Mouse (Mus musculus) midbrain, embryonic 14.5 days (tissue): ENCODE results near the gene Gucy1b2. TPM values are rescaled to one million over a fixed set of nuclear protein-coding genes. Genes with fewer than 3 reads are reported as not detected.

Source experiments
- ATAC-seq: fragments of 200-750 bp; cut with Nextera tagmentation; 2 replicates; pipeline ENCODE4 v1.8.0; 2017; ENCODE audit warnings: moderate number of reproducible peaks, moderate library complexity; ENCODE audit not compliant: low FRiP score, low TSS enrichment
- DNase-seq: peaks from one replicate; pipeline ENCODE4 v3.0.0-alpha.2; 2015
- H3K27ac ChIP-seq: fragments of 300-500 bp; sonication (generic); replicated peaks from 2 replicates; pipeline ENCODE4 v1.5.1; 2014; ENCODE audit warnings: mild to moderate bottlenecking, low read depth, low read length, moderate library complexity
- H3K27me3 ChIP-seq: fragments of 300-500 bp; sonication (generic); 2 replicates; pipeline ENCODE4 v1.6.1; 2014; ENCODE audit warnings: low read length, control low read depth, mixed read lengths; ENCODE audit not compliant: control insufficient read depth, insufficient read depth
- H3K36me3 ChIP-seq: fragments of 300-500 bp; sonication (generic); 2 replicates; pipeline ENCODE4 v1.6.1; 2014; ENCODE audit warnings: low read length, control low read depth; ENCODE audit not compliant: control insufficient read depth, insufficient read depth
- H3K4me1 ChIP-seq: fragments of 300-500 bp; sonication (generic); 2 replicates; pipeline ENCODE4 v1.6.1; 2014; ENCODE audit warnings: mild to moderate bottlenecking, antibody characterized with exemption, low read length, control low read depth; ENCODE audit not compliant: control insufficient read depth, insufficient read depth
- H3K4me2 ChIP-seq: fragments of 300-500 bp; sonication (generic); 2 replicates; pipeline ENCODE4 v1.6.1; 2014; ENCODE audit warnings: mild to moderate bottlenecking, low read length, moderate library complexity
- H3K4me3 ChIP-seq: fragments of 300-500 bp; sonication (generic); replicated peaks from 2 replicates; pipeline ENCODE4 v1.5.1; 2014; ENCODE audit warnings: low read depth, low read length
- H3K9ac ChIP-seq: fragments of 300-500 bp; sonication (generic); replicated peaks from 2 replicates; pipeline ENCODE4 v1.6.1; 2014; ENCODE audit warnings: mild to moderate bottlenecking, low read length, moderate library complexity
- H3K9me3 ChIP-seq: fragments of 300-500 bp; sonication (generic); 2 replicates; pipeline ENCODE4 v1.6.1; 2016; ENCODE audit warnings: low read length, control low read depth, mixed read lengths; ENCODE audit not compliant: control insufficient read depth
- WGBS: fragments of 180-500 bp; shearing (Covaris S2); extraction: QIAGEN DNeasy Blood & Tissue Kit; methylation state at CpG from one replicate; pipeline ENCODE4 v1.1.7; 2014; 5-methylcytosine and 5-hydroxymethylcytosine counted together
- polyA plus RNA-seq: library from polyadenylated mRNA; unstranded; fragments of >200 nt; fragmentation: Nextera tagmentation; extraction: Ambion mirVana; gene quantifications from 2 replicates; pipeline ENCODE4 v1.2.1, GENCODE M21; 2014

Gene Gucy1b2
- polyA plus RNA-seq, 1 experiment from 2014 or later: 1.0 TPM

DNA sequence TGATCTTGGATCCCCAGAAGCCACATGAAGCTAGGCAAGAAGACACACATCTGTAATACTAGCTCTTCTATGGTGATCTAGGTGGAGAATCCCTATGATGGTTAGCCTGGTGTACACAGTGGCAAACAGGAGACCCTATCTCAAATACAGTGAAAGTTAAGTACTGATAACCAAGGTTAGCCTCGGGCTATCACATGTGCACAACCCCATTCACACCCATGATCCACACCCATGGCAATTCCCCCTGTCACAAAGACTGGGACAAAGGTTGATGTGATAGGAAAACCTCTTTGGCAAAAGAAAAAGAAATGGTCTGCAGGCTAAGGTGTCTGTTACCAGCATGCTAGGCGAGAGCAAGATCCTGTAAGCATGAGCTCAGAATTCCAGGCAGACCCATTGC, 16.0 kb upstream of the Gucy1b2 start:
- 80% methylated on average over 2 of the region's 2 CpGs for WGBS
- no peak for ATAC-seq

DNA sequence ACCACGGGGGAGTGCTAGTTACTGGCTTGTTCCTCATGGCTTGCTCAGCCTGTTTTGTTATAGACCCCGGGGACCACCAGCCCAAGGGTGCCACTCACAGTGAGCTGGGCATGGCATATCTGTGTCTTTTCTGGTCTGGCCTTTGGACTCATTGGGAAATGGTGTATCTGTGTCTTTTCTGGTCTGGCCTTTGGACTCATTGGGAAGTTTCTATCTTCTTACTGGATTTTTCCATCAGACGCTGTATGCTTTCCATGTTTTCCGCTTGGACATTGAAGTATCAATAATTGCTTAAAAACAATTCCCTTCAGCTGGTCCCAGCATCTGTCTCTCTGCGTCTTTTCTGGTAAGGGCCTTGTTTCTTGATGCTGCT, 12.7 kb upstream of the Gucy1b2 start:
- H3K9me3 ChIP-seq: no peaks in the 10 kb centered on the region
- ATAC-seq: no peak
- no peak for DNase-seq
- H3K27me3 ChIP-seq: no peaks in the 10 kb centered on the region
- H3K4me3 ChIP-seq: no peak overlapping the region
- H3K9ac ChIP-seq: no peak overlapping the region
- H3K4me2 ChIP-seq: no peak overlapping the region
- H3K27ac ChIP-seq: no peak overlapping the region
- WGBS: 92% methylated on average over 5 of the region's 5 CpGs
- H3K4me1 ChIP-seq: 0 out of 2 replicates have a peak, but pooled peaks cover 3% of the 10 kb centered on the region
- no peaks in the 10 kb centered on the region for H3K36me3 ChIP-seq

More for the DNA sequence above, 16.0 kb upstream of the Gucy1b2 start:
- H3K27me3 ChIP-seq: no peaks in the 10 kb centered on the region
- H3K4me3 ChIP-seq: no peak overlapping the region
- H3K27ac ChIP-seq: no peak overlapping the region
- H3K9me3 ChIP-seq: no peaks in the 10 kb centered on the region
- no peak overlapping the region for H3K4me2 ChIP-seq
- H3K9ac ChIP-seq: no peak overlapping the region
- H3K4me1 ChIP-seq: no peaks in the 10 kb centered on the region
- DNase-seq: no peak
- H3K36me3 ChIP-seq: no peaks in the 10 kb centered on the region

DNA sequence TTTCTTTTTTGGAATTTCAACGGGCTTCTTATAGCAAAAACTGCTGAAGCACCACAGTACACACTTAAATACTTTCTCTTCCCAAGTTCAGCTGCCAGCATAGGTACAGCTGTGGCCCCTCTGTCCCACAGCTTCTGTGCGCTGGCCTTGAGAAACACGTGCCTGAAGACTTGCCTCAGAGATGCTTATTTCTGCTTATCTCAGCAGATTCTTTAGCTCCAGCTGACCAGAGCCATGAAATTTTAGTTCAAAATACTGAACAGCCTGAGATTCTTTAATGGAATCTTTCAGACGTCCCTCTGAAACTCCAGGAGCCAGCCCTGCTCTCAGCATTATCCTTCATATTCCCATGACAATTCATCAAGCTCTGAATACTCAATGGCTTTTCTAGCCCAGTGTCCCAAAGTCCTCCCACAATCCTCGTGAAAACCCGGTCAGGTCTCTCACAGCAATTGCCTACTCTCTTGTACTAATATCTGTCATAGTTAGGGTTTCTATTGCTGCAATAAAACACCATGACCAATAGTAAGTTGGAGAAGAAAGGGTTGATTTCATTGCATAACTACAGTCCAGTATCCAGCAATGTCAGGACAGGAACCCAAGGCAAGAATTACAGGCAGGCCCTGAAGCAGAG, 12.1 kb upstream of the Gucy1b2 start:
- H3K4me2 ChIP-seq: no peak overlapping the region
- no peaks in the 10 kb centered on the region for H3K9me3 ChIP-seq
- no peak overlapping the region for H3K27ac ChIP-seq
- no peak for ATAC-seq
- H3K4me1 ChIP-seq: 0 out of 2 replicates have a peak, but pooled peaks cover 3% of the 10 kb centered on the region
- no peak overlapping the region for H3K4me3 ChIP-seq
- WGBS: 78% methylated on average over 6 of the region's 6 CpGs
- no peaks in the 10 kb centered on the region for H3K36me3 ChIP-seq
- no peaks in the 10 kb centered on the region for H3K27me3 ChIP-seq
- DNase-seq: no peak
- H3K9ac ChIP-seq: no peak overlapping the region

DNA sequence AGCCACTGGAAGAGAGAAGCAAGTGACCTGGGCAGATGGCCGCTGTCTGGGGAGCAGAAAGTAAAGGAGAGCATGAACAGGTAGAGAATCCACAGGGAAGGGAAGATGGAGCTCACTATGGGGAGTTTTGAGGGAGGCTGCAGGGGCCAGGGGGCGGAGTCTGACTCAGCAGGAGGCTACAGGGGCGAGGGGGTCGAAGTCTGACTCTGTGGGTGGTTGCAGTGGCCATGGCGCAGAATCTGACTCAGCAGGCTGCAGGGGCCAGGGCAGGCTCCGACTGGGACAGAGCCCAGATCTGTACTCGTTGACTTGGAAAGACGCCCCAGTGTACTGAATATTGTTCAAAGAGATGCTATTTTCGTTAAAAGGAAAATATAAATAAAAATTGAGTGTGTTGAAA, 8.9 kb upstream of the Gucy1b2 start:
- no peak overlapping the region for H3K4me2 ChIP-seq
- 0 out of 2 replicates have a peak, but pooled peaks cover 3% of the 10 kb centered on the region for H3K4me1 ChIP-seq
- H3K9ac ChIP-seq: no peak overlapping the region
- no peaks in the 10 kb centered on the region for H3K27me3 ChIP-seq
- H3K27ac ChIP-seq: no peak overlapping the region
- WGBS: 15% methylated on average over 9 of the region's 9 CpGs
- H3K4me3 ChIP-seq: no peak overlapping the region
- H3K36me3 ChIP-seq: no peaks in the 10 kb centered on the region
- H3K9me3 ChIP-seq: no peaks in the 10 kb centered on the region
- ATAC-seq (no peak), DNase-seq (no peak)

DNA sequence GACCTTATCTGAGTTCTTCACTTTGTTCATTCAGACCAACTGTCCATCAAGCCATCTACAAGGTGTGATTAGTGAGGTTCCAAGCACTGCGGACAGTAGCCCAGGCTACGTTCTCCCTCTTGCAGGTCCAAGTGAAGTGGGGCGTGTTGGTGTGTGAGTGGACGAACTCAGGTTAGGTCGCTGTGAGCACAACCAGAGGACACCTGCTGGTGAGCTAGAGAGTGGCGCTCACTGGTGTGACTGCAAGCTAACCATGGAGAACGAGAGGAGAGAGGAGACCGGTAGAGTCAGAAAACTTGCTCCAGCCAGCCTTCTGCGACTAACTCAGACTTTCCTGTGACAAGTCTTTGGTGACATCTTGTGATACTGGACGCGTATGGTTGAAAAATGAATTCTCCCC, 3.5 kb upstream of the Gucy1b2 start:
- WGBS: 65% methylated on average over 11 of the region's 11 CpGs
- DNase-seq (no peak), ATAC-seq (no peak)
- H3K27ac ChIP-seq: no peak overlapping the region
- no peaks in the 10 kb centered on the region for H3K36me3 ChIP-seq
- H3K9me3 ChIP-seq: no peaks in the 10 kb centered on the region
- H3K4me2 ChIP-seq: no peak overlapping the region
- peaks cover 11% of the 10 kb centered on the region for H3K4me1 ChIP-seq
- no peak overlapping the region for H3K9ac ChIP-seq
- H3K27me3 ChIP-seq: no peaks in the 10 kb centered on the region
- H3K4me3 ChIP-seq: no peak overlapping the region

DNA sequence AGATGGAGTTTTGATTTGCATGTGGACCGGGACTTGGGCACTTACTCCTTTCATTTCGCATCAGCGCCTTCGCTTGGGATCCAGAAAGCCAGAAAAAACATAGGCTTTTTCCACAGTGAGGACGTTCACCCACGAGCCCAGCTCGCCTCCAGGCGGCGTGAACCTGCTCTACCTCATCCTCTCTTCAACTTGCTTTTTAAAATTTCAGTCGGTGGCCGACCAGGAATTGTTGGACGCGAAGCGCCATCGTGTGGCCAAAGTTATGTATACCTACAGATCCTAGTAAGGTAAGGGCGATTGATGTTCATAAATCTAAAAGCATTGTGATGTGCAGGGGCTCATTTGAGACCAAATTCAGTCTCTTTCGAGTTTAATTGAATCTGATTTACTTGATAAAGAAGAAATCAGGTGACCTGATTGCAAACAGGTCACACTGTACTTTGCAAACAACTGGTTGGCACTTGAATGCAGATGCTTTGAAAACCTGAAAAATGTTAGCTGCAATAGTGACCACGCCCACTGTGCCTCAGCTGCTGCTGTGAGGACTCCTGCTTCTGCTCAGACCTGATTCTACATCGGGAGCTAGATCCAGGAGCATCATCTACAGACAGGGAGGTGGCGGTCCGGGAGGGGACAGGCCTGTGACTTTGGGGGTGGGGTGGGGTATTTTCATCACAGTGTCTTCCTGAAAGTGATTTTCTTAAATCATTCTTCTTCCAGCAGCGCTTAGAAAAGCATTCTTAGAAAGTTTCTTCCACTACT, 1.5 kb upstream of the Gucy1b2 start:
- peaks cover 14% of the 10 kb centered on the region for H3K4me1 ChIP-seq
- no peaks in the 10 kb centered on the region for H3K9me3 ChIP-seq
- no peak overlapping the region for H3K27ac ChIP-seq
- H3K4me2 ChIP-seq: peak overlapping the region; percentile 41
- H3K4me3 ChIP-seq: no peak overlapping the region
- no peaks in the 10 kb centered on the region for H3K36me3 ChIP-seq
- ATAC-seq (peak; percentile 67; the same call in 1 of the 2 replicates), DNase-seq (peak; percentile 97)
- H3K27me3 ChIP-seq: no peaks in the 10 kb centered on the region
- no peak overlapping the region; the same call in 1 of the 2 replicates for H3K9ac ChIP-seq
- 18% methylated on average over 22 of the region's 22 CpGs for whole genome bisulfite sequencing

DNA sequence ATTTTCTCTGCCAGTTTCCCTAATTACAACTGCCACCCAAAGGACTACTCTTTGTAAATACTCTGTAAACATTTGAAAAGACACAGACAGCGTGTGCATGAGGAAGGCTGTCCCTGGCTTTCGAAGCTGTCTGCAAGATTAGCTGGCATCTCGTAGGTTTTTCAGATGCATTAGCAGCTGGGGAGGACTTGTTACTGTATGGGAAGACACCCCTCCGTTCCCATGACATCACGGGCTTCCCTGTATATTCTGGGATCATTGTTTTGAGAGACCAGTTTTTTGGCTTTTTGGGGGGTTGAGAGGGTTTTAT, 564 bp downstream of the Gucy1b2 start:
- 56% methylated on average over 5 of the region's 5 CpGs for WGBS
- Histone ChIP-seq H3K27ac (0 out of 2 replicates have a peak overlapping the region, but pooled peaks have one; percentile 4), H3K4me1 (peaks cover 14% of the 10 kb centered on the region), H3K36me3 (no peaks in the 10 kb centered on the region), H3K9ac (0 out of 2 replicates have a peak overlapping the region, but pooled peaks have one; percentile 2), H3K4me2 (no peak overlapping the region; the same call in 1 of the 2 replicates), H3K4me3 (no peak overlapping the region), H3K9me3 (no peaks in the 10 kb centered on the region), H3K27me3 (no peaks in the 10 kb centered on the region)
- ATAC-seq: peak; percentile 12; the same call in 1 of the 2 replicates
- peak; percentile 37 for DNase-seq

DNA sequence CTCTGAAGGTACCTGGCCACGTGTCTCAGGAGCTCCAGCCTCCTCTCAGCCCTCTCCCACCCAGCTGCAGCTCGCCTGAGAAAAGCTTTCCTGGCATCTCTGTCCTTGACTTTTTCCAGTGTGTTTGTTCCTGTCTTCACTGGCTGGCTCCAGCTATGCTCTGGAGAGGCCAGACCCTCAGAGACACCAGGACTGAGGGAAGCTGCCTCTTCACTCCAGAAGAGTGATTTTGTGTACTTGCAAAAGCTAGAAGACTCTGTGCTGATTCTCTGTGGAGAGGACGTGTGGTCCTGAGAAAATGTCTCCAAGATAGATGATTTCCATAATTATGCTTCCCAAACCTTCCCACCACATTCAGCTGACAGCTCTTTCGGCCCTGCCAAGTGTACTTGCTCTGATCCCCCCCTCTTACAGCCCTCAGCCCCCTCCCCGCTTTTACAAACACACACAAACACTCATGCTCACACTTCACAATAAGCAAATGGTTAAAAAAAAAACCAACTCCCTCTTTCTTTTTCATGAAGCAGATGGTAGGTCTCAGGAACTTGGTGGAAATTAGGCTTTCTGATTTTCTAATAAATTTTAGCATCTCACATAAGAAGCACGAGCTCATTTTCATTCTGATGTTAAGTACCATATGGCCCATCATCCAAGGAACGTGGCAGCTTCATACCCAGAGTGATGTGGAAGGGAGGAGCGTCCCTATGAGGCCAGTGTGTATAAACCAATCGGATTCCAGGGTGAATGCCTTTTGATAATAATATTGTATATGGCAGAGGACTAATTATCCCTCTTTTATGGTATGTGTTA, 1.1 kb downstream of the Gucy1b2 start:
- Histone ChIP-seq H3K4me2 (no peak overlapping the region; the same call in 1 of the 2 replicates), H3K27me3 (no peaks in the 10 kb centered on the region), H3K4me1 (peaks cover 14% of the 10 kb centered on the region), H3K27ac (peak overlapping the region; percentile 21; the same call in 1 of the 2 replicates), H3K9ac (0 out of 2 replicates have a peak overlapping the region, but pooled peaks have one; percentile 2), H3K36me3 (no peaks in the 10 kb centered on the region), H3K4me3 (no peak overlapping the region), H3K9me3 (no peaks in the 10 kb centered on the region)
- peak; percentile 58; the same call in 1 of the 2 replicates for ATAC-seq
- DNase-seq: peak; percentile 54
- 40% methylated on average over 9 of the region's 9 CpGs for WGBS
